8 mouse cellular contexts compared by ENCODE assay signal in the genomic region with DNA sequence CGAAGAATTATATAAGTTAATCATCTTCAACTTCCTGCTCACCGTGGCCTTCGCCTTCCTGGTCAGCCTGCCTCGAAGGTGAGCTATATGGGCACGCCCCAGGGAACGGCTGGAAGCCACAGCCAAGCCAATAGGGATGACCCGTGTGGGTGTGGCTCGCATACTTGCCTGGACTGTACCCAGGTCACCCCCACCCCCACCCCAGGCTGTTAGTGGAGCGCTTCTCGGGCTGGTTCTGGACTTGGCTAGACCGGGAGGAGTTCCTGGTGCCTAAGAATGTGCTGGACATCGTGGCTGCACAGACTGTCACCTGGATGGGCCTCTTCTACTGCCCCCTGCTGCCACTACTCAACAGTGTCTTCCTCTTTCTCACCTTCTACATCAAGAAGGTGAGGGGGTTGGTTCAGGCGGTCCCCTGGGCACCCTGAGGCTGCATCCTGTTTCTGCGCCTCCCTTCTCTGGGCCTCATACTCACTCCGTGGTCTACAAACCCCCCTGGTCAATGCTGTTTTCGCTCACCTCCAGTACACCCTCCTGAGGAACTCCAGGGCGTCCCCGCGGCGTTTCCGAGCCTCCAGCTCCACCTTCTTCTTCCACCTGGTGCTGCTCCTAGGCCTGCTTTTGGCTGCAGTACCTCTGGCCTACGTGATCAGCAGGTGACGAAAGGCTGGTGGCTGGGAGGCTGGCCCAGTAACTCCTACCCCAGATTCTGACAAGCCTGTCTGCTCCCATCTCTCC. TPM values are rescaled to one million over a fixed set of nuclear protein-coding genes. Genes with fewer than 3 reads are reported as not detected.
A peak's percentile ranks its signal among the peaks of the same experiment; 100 is the strongest.
DNase-seq lines count a peak whose midpoint lies in the region; ATAC-seq and TF ChIP-seq lines count a peak whose summit lies in the region.

No protein-coding gene starts in this region.

- H3K27ac ChIP-seq in gastrocnemius, adult 2 months, result no peak overlapping the region
- H3K27ac ChIP-seq in intestine, embryonic 16.5 days (ENCODE audit: low read length), result peak overlapping the region; percentile 90
- peak overlapping the region; percentile 56 for H3K27ac ChIP-seq in liver, postnatal 0 days (ENCODE audit: low read depth)
- H3K27ac ChIP-seq in stomach, embryonic 15.5 days, result peak overlapping the region; percentile 65; the same call in 1 of the 2 replicates

- peak; percentile 44 for ATAC-seq in Patski
- ATAC-seq in intestine, embryonic 16.5 days, result peak; percentile 93
- peak; percentile 70 for ATAC-seq in liver, postnatal 0 days
- peak; percentile 73 for ATAC-seq in stomach, embryonic 15.5 days (ENCODE audit: insufficient read depth, low FRiP score, low read depth)

- POLR2A ChIA-PET in Patski (lab: Charles Lee), result interaction anchor here (1.1 to 1.5 kb wide), 2 partner anchors 20 to 35 kb away, joined by 3 read pairs; a partner anchor contains a TSS

- intact Hi-C loops in gastrocnemius, adult 2 months (cut with DNase I), result loop anchor here (1.0 kb wide), 1 partner anchor 33 kb away; no protein-coding TSS in a partner anchor
- intact Hi-C loops in left cerebral cortex, postnatal 4 days (cut with DNase I), result no loop called here

- peaks cover 12% of the 10 kb centered on the region for H3K4me1 ChIP-seq in intestine, embryonic 16.5 days (ENCODE audit: control insufficient read depth, insufficient read depth, low read length)
- peaks cover 28% of the 10 kb centered on the region for H3K4me1 ChIP-seq in liver, postnatal 0 days (ENCODE audit: insufficient read depth)
- H3K4me1 ChIP-seq in stomach, embryonic 15.5 days, result peaks cover 32% of the 10 kb centered on the region

- no peaks in the 10 kb centered on the region for H3K27me3 ChIP-seq in Patski
- no peaks in the 10 kb centered on the region for H3K27me3 ChIP-seq in intestine, embryonic 16.5 days (replicated peaks; ENCODE audit: control insufficient read depth, insufficient read depth, low read length)
- no peaks in the 10 kb centered on the region for H3K27me3 ChIP-seq in liver, postnatal 0 days (ENCODE audit: insufficient read depth, low read length)
- H3K27me3 ChIP-seq in stomach, embryonic 15.5 days (replicated peaks), result no peaks in the 10 kb centered on the region

- H3K4me2 ChIP-seq in intestine, embryonic 16.5 days (ENCODE audit: low read depth, low read length), result peak overlapping the region; percentile 68
- H3K4me2 ChIP-seq in liver, postnatal 0 days (ENCODE audit: low read depth, low read length), result peak overlapping the region; percentile 69
- peak overlapping the region; percentile 53 for H3K4me2 ChIP-seq in stomach, embryonic 15.5 days

- H3K9me3 ChIP-seq in intestine, embryonic 16.5 days (ENCODE audit: control insufficient read depth, low read length), result no peaks in the 10 kb centered on the region
- no peaks in the 10 kb centered on the region for H3K9me3 ChIP-seq in liver, postnatal 0 days (ENCODE audit: low read length)
- no peaks in the 10 kb centered on the region for H3K9me3 ChIP-seq in stomach, embryonic 15.5 days

- TF ChIP-seq CTCF in gastrocnemius, adult 2 months (IDR thresholded peaks at IDR 0.05), result peak; percentile 40
- TF ChIP-seq CTCF in Patski (IDR thresholded peaks at IDR 0.05), result no peak
- peak; percentile 72 for TF ChIP-seq CTCF in liver, postnatal 0 days (IDR thresholded peaks at IDR 0.05; ENCODE audit: low read depth)

- DNase-seq in gastrocnemius, adult 2 months, result no peak
- no peak for DNase-seq in gastrocnemius, adult 18-20 months (ENCODE audit: low spot score)
- DNase-seq in Patski (ENCODE audit: low read depth, low spot score), result no peak
- DNase-seq in liver, postnatal 0 days, result peak; percentile 65
- DNase-seq in cerebellum, adult 18-20 months, result no peak
- DNase-seq in left cerebral cortex, postnatal 4 days, result no peak

- H3K4me3 ChIP-seq in gastrocnemius, adult 2 months, result peak overlapping the region; percentile 57
- H3K4me3 ChIP-seq in intestine, embryonic 16.5 days (ENCODE audit: low read length), result peak overlapping the region; percentile 44
- H3K4me3 ChIP-seq in liver, postnatal 0 days (ENCODE audit: low read depth, low read length), result peak overlapping the region; percentile 21; the same call in 1 of the 2 replicates
- H3K4me3 ChIP-seq in stomach, embryonic 15.5 days (replicated peaks), result peak overlapping the region; percentile 22

- 29% methylated on average over 23 of the region's 23 CpGs for WGBS in intestine, embryonic 16.5 days
- 40% methylated on average over 23 of the region's 23 CpGs for WGBS in liver, postnatal 0 days (ENCODE audit: insufficient replicate concordance)
- 33% methylated on average over 23 of the region's 23 CpGs for WGBS in stomach, embryonic 15.5 days

- H3K36me3 ChIP-seq in intestine, embryonic 16.5 days (ENCODE audit: control insufficient read depth, insufficient read depth, low read length), result no peaks in the 10 kb centered on the region
- H3K36me3 ChIP-seq in liver, postnatal 0 days (replicated peaks; ENCODE audit: insufficient read depth, low read length), result peaks cover 17% of the 10 kb centered on the region
- no peaks in the 10 kb centered on the region for H3K36me3 ChIP-seq in stomach, embryonic 15.5 days

- CTCF ChIA-PET in Patski (lab: Charles Lee), result interaction anchor here (1.1 to 3.1 kb wide), 9 partner anchors 15 to 406 kb away, joined by 3 to 19 read pairs (median 5); no protein-coding TSS in a partner anchor

- in situ Hi-C loops in Patski (cut with MboI; ENCODE audit: low pct_unique_long_range_greater_than_20kb), result no loop called here

- peak overlapping the region; percentile 70 for H3K9ac ChIP-seq in intestine, embryonic 16.5 days (ENCODE audit: low read depth, low read length)
- 0 out of 2 replicates have a peak overlapping the region, but pooled peaks have one; percentile 22 for H3K9ac ChIP-seq in liver, postnatal 0 days (replicated peaks)
- H3K9ac ChIP-seq in stomach, embryonic 15.5 days, result no peak overlapping the region

- TF ChIP-seq EP300 in liver, postnatal 0 days (IDR thresholded peaks at IDR 0.05; ENCODE audit: low read depth), result no peak

RNA-seq across cellular contexts. Expression of a gene that starts 6.6 kb away (rescaled TPM):
- total RNA-seq in gastrocnemius, adult 2 months (2021), result not detected
- not detected for total RNA-seq in gastrocnemius, adult 18-20 months (2021)
- not detected for polyA plus RNA-seq in Patski (2021)
- 0.81 and 1.6 TPM in 2 replicates for polyA plus RNA-seq in intestine, embryonic 16.5 days (2015; fragmentation: Nextera tagmentation; extraction: Ambion mirVana)
- polyA plus RNA-seq in liver, postnatal 0 days (2015; fragmentation: Nextera tagmentation; extraction: Ambion mirVana), result 32.7 and 33.8 TPM in 2 replicates
- 2.0 and 7.2 TPM in 2 replicates for polyA plus RNA-seq in stomach, embryonic 15.5 days (2015; fragmentation: Nextera tagmentation; extraction: Ambion mirVana)
- total RNA-seq in left cerebral cortex, postnatal 4 days (2021), result not detected

RNA-seq across cellular contexts. Expression of a gene that starts 8.9 kb away (rescaled TPM):
- 1 to 10 TPM; 4.3 to 4.5 TPM for total RNA-seq in gastrocnemius, adult 2 months (2021)
- 1 to 10 TPM; 2.5 to 4.9 TPM for total RNA-seq in gastrocnemius, adult 18-20 months (2021)
- polyA plus RNA-seq in Patski (2021), result 3.6 TPM
- polyA plus RNA-seq in intestine, embryonic 16.5 days (2015; fragmentation: Nextera tagmentation; extraction: Ambion mirVana), result 37.5 and 39.8 TPM in 2 replicates
- polyA plus RNA-seq in liver, postnatal 0 days (2015; fragmentation: Nextera tagmentation; extraction: Ambion mirVana), result 19.0 and 20.2 TPM in 2 replicates
- polyA plus RNA-seq in stomach, embryonic 15.5 days (2015; fragmentation: Nextera tagmentation; extraction: Ambion mirVana), result 28.3 and 29.4 TPM in 2 replicates
- 1 to 10 TPM; 3.5 TPM for total RNA-seq in left cerebral cortex, postnatal 4 days (2021)

RNA-seq across cellular contexts. Expression of a gene that starts 9.0 kb away (rescaled TPM):
- total RNA-seq in gastrocnemius, adult 2 months (2021), result 1 to 10 TPM; 1.0 TPM
- total RNA-seq in gastrocnemius, adult 18-20 months (2021), result under 1 TPM; 0.64 to 0.78 TPM
- 0.49 TPM for polyA plus RNA-seq in Patski (2021)
- 14.5 and 17.4 TPM in 2 replicates for polyA plus RNA-seq in intestine, embryonic 16.5 days (2015; fragmentation: Nextera tagmentation; extraction: Ambion mirVana)
- 6.3 and 6.8 TPM in 2 replicates for polyA plus RNA-seq in liver, postnatal 0 days (2015; fragmentation: Nextera tagmentation; extraction: Ambion mirVana)
- polyA plus RNA-seq in stomach, embryonic 15.5 days (2015; fragmentation: Nextera tagmentation; extraction: Ambion mirVana), result 4.1 and 5.4 TPM in 2 replicates
- 1 to 10 TPM; 1.2 to 1.5 TPM for total RNA-seq in left cerebral cortex, postnatal 4 days (2021)

RNA-seq across cellular contexts. Expression of a gene that starts 18.6 kb away (rescaled TPM):
- 1 to 10 TPM in 1 of 2 experiments, under 1 TPM in 1; 0.86 to 1.6 TPM for total RNA-seq in gastrocnemius, adult 2 months (2021)
- total RNA-seq in gastrocnemius, adult 18-20 months (2021), result under 1 TPM; 0.47 to 0.68 TPM
- polyA plus RNA-seq in Patski (2021), result 0.78 TPM
- 0.20 and 0.29 TPM in 2 replicates for polyA plus RNA-seq in intestine, embryonic 16.5 days (2015; fragmentation: Nextera tagmentation; extraction: Ambion mirVana)
- polyA plus RNA-seq in liver, postnatal 0 days (2015; fragmentation: Nextera tagmentation; extraction: Ambion mirVana), result 0.33 and 0.48 TPM in 2 replicates
- 0.53 and 1.3 TPM in 2 replicates for polyA plus RNA-seq in stomach, embryonic 15.5 days (2015; fragmentation: Nextera tagmentation; extraction: Ambion mirVana)
- total RNA-seq in left cerebral cortex, postnatal 4 days (2021), result 1 to 10 TPM; 4.4 to 5.1 TPM

RNA-seq across cellular contexts. Expression of a gene that starts 18.6 kb away (rescaled TPM):
- 100 to 1,000 TPM; 169 to 173 TPM for total RNA-seq in gastrocnemius, adult 2 months (2021)
- total RNA-seq in gastrocnemius, adult 18-20 months (2021), result 100 to 1,000 TPM; 182 to 192 TPM
- 149 TPM for polyA plus RNA-seq in Patski (2021)
- polyA plus RNA-seq in intestine, embryonic 16.5 days (2015; fragmentation: Nextera tagmentation; extraction: Ambion mirVana), result 170 and 173 TPM in 2 replicates
- 60.6 and 62.2 TPM in 2 replicates for polyA plus RNA-seq in liver, postnatal 0 days (2015; fragmentation: Nextera tagmentation; extraction: Ambion mirVana)
- polyA plus RNA-seq in stomach, embryonic 15.5 days (2015; fragmentation: Nextera tagmentation; extraction: Ambion mirVana), result 132 and 137 TPM in 2 replicates
- total RNA-seq in left cerebral cortex, postnatal 4 days (2021), result 10 to 100 TPM in 1 of 2 experiments, 1 to 10 TPM in 1; 9.2 to 14.1 TPM
